Mouse (Mus musculus) midbrain, embryonic 14.5 days (tissue): ENCODE measurements at regions not wholly inside any gene's neighbourhood (a gene's known extent, or its start where the extent isn't known, plus 50 kb on each side); places are given as distances from the start of the nearest gene placed in this dataset.

Experiments
- ATAC-seq: fragments of 200-750 bp; cut with Nextera tagmentation; 2 replicates; pipeline ENCODE4 v1.8.0; 2017; ENCODE audit warnings: moderate number of reproducible peaks, moderate library complexity; ENCODE audit not compliant: low FRiP score, low TSS enrichment
- DNase-seq: peaks from one replicate; pipeline ENCODE4 v3.0.0-alpha.2; 2015
- H3K27ac ChIP-seq: fragments of 300-500 bp; sonication (generic); replicated peaks from 2 replicates; pipeline ENCODE4 v1.5.1; 2014; ENCODE audit warnings: mild to moderate bottlenecking, low read depth, low read length, moderate library complexity
- H3K27me3 ChIP-seq: fragments of 300-500 bp; sonication (generic); 2 replicates; pipeline ENCODE4 v1.6.1; 2014; ENCODE audit warnings: low read length, control low read depth, mixed read lengths; ENCODE audit not compliant: control insufficient read depth, insufficient read depth
- H3K36me3 ChIP-seq: fragments of 300-500 bp; sonication (generic); 2 replicates; pipeline ENCODE4 v1.6.1; 2014; ENCODE audit warnings: low read length, control low read depth; ENCODE audit not compliant: control insufficient read depth, insufficient read depth
- H3K4me1 ChIP-seq: fragments of 300-500 bp; sonication (generic); 2 replicates; pipeline ENCODE4 v1.6.1; 2014; ENCODE audit warnings: mild to moderate bottlenecking, antibody characterized with exemption, low read length, control low read depth; ENCODE audit not compliant: control insufficient read depth, insufficient read depth
- H3K4me2 ChIP-seq: fragments of 300-500 bp; sonication (generic); 2 replicates; pipeline ENCODE4 v1.6.1; 2014; ENCODE audit warnings: mild to moderate bottlenecking, low read length, moderate library complexity
- H3K4me3 ChIP-seq: fragments of 300-500 bp; sonication (generic); replicated peaks from 2 replicates; pipeline ENCODE4 v1.5.1; 2014; ENCODE audit warnings: low read depth, low read length
- H3K9ac ChIP-seq: fragments of 300-500 bp; sonication (generic); replicated peaks from 2 replicates; pipeline ENCODE4 v1.6.1; 2014; ENCODE audit warnings: mild to moderate bottlenecking, low read length, moderate library complexity
- H3K9me3 ChIP-seq: fragments of 300-500 bp; sonication (generic); 2 replicates; pipeline ENCODE4 v1.6.1; 2016; ENCODE audit warnings: low read length, control low read depth, mixed read lengths; ENCODE audit not compliant: control insufficient read depth
- WGBS: fragments of 180-500 bp; shearing (Covaris S2); extraction: QIAGEN DNeasy Blood & Tissue Kit; methylation state at CpG from one replicate; pipeline ENCODE4 v1.1.7; 2014; 5-methylcytosine and 5-hydroxymethylcytosine counted together

- Histone ChIP-seq H3K4me2 (no peak overlapping the region), H3K4me1 (no peaks in the 10 kb centered on the region), H3K4me3 (no peak overlapping the region), H3K36me3 (no peaks in the 10 kb centered on the region), H3K27ac (no peak overlapping the region), H3K9ac (no peak overlapping the region), H3K9me3 (no peaks in the 10 kb centered on the region), H3K27me3 (no peaks in the 10 kb centered on the region)
- WGBS: 24% methylated on average over 1 of the region's 1 CpGs
- DNase-seq: no peak
- ATAC-seq: no peak
These were observed 244.4 kb upstream of the Crygf start for GRCm38 (mm10) chr1:65681960-65682359.

GRCm38 (mm10) chr1:65687322-65687721 is 239.0 kb upstream of the Crygf start:
- no peak overlapping the region for H3K9ac ChIP-seq
- H3K4me3 ChIP-seq: no peak overlapping the region
- no peak for DNase-seq
- H3K36me3 ChIP-seq: no peaks in the 10 kb centered on the region
- no peaks in the 10 kb centered on the region for H3K9me3 ChIP-seq
- WGBS: 91% methylated on average over 1 of the region's 1 CpGs
- H3K27ac ChIP-seq: no peak overlapping the region
- no peak overlapping the region for H3K4me2 ChIP-seq
- ATAC-seq: no peak
- no peaks in the 10 kb centered on the region for H3K4me1 ChIP-seq
- no peaks in the 10 kb centered on the region for H3K27me3 ChIP-seq

GRCm38 (mm10) chr1:65730262-65730661 is 196.1 kb upstream of the Crygf start:
- no peak overlapping the region for H3K9ac ChIP-seq
- H3K4me1 ChIP-seq: no peaks in the 10 kb centered on the region
- no peak overlapping the region for H3K4me3 ChIP-seq
- H3K4me2 ChIP-seq: no peak overlapping the region
- WGBS: 84% methylated on average over 3 of the region's 3 CpGs
- no peaks in the 10 kb centered on the region for H3K9me3 ChIP-seq
- H3K27ac ChIP-seq: no peak overlapping the region
- DNase-seq: no peak
- H3K27me3 ChIP-seq: no peaks in the 10 kb centered on the region
- H3K36me3 ChIP-seq: no peaks in the 10 kb centered on the region
- no peak for ATAC-seq

- Histone ChIP-seq H3K4me2 (no peak overlapping the region), H3K4me1 (no peaks in the 10 kb centered on the region), H3K27me3 (no peaks in the 10 kb centered on the region), H3K9ac (no peak overlapping the region), H3K4me3 (no peak overlapping the region), H3K9me3 (no peaks in the 10 kb centered on the region), H3K36me3 (no peaks in the 10 kb centered on the region), H3K27ac (no peak overlapping the region)
- DNase-seq (peak; percentile 2), ATAC-seq (peak; percentile 31; the same call in 1 of the 2 replicates)
- 85% methylated on average over 2 of the region's 2 CpGs for WGBS
These were observed 168.4 kb upstream of the Crygf start for GRCm38 (mm10) chr1:65757951-65758350.

DNA sequence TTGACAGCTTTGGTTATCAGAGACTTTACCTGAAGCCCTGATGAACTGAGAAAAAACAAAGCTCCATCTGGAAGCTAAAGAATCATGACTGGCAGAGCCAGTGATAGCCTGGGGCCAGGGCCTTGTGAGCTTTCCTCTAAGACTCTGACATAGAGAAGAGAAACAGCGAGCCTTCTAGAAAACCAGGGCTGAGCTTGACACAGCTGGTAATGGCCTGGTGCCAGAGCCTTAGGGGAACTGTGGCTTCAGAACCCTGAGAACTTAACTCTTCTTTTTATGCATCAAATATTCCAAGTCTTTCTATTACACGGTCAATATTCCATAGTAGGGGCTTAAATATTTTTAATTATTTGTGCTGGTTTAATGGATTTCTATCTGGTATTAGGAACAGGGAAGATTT is 165.2 kb upstream of the Crygf start:
- peak; percentile 30 for DNase-seq
- Histone ChIP-seq H3K27me3 (no peaks in the 10 kb centered on the region), H3K4me1 (no peaks in the 10 kb centered on the region), H3K4me2 (no peak overlapping the region), H3K4me3 (no peak overlapping the region), H3K9ac (no peak overlapping the region), H3K9me3 (no peaks in the 10 kb centered on the region), H3K27ac (no peak overlapping the region), H3K36me3 (no peaks in the 10 kb centered on the region)
- ATAC-seq: no peak
- 62% methylated on average over 2 of the region's 2 CpGs for WGBS

DNA sequence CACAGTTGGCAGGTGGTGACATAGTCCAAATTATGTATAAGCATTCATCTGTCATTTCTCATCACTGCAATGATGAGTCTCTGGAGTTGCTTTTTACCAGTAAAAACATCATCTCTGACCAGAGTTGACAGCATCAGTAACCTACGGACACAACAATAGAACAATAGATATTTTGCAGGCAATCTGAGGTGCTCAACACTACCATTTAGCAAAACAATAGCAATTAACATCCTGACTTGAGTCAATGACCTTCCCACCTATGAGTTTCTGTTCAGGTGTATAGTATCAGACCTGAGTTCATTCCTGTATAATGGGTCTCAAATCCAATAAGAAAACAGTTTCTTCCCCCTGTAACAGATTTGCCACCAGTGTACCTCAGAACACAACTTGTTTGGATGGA is 126.1 kb upstream of the Crygf start:
- Histone ChIP-seq H3K27me3 (no peaks in the 10 kb centered on the region), H3K4me3 (no peak overlapping the region), H3K9me3 (no peaks in the 10 kb centered on the region), H3K36me3 (no peaks in the 10 kb centered on the region), H3K4me2 (no peak overlapping the region), H3K9ac (no peak overlapping the region), H3K27ac (no peak overlapping the region), H3K4me1 (no peaks in the 10 kb centered on the region)
- ATAC-seq (no peak), DNase-seq (no peak)
- WGBS: 71% methylated on average over 1 of the region's 1 CpGs

- 79% methylated on average over 5 of the region's 5 CpGs for WGBS
- Histone ChIP-seq H3K4me2 (no peak overlapping the region), H3K4me1 (no peaks in the 10 kb centered on the region), H3K9me3 (no peaks in the 10 kb centered on the region), H3K4me3 (no peak overlapping the region), H3K27ac (no peak overlapping the region), H3K36me3 (no peaks in the 10 kb centered on the region), H3K9ac (no peak overlapping the region), H3K27me3 (no peaks in the 10 kb centered on the region)
- DNase-seq (no peak), ATAC-seq (no peak)
These were observed 105.5 kb upstream of the Crygf start for GRCm38 (mm10) chr1:65820771-65821170.

GRCm38 (mm10) chr1:65841116-65841515 is 85.2 kb upstream of the Crygf start:
- WGBS: 81% methylated on average over 2 of the region's 2 CpGs
- Histone ChIP-seq H3K4me1 (no peaks in the 10 kb centered on the region), H3K4me2 (no peak overlapping the region), H3K27ac (no peak overlapping the region), H3K4me3 (no peak overlapping the region), H3K9ac (no peak overlapping the region), H3K36me3 (no peaks in the 10 kb centered on the region), H3K9me3 (no peaks in the 10 kb centered on the region), H3K27me3 (no peaks in the 10 kb centered on the region)
- ATAC-seq (no peak), DNase-seq (no peak)

- H3K27ac ChIP-seq: no peak overlapping the region
- no peaks in the 10 kb centered on the region for H3K4me1 ChIP-seq
- 69% methylated on average over 2 of the region's 2 CpGs for WGBS
- DNase-seq (no peak), ATAC-seq (no peak)
- H3K36me3 ChIP-seq: no peaks in the 10 kb centered on the region
- no peak overlapping the region for H3K4me3 ChIP-seq
- H3K9me3 ChIP-seq: no peaks in the 10 kb centered on the region
- H3K4me2 ChIP-seq: no peak overlapping the region
- H3K27me3 ChIP-seq: no peaks in the 10 kb centered on the region
- H3K9ac ChIP-seq: no peak overlapping the region
These were observed 79.3 kb upstream of the Crygf start for GRCm38 (mm10) chr1:65847005-65847404.
